Mouse (Mus musculus): Measurements from ENCODE around the gene Yy1. TPM values are rescaled to one million over a fixed set of nuclear protein-coding genes. Genes with fewer than 3 reads are reported as not detected.

Yy1 gene
- 10 to 100 TPM; 65.4 to 76.7 (median 70.7) TPM for total RNA-seq (2022)

GRCm38 (mm10) chr12:108792546-108793452 is at the start of gene Yy1:
TSS of gene Yy1 (plus strand) at chr12:108792973.
- DNase-seq = peak; percentile 98

GRCm38 (mm10) chr12:108745990-108746389 is 46.8 kb upstream of the Yy1 start:
- DNase-seq = no peak

- no peak for DNase-seq
These were observed 43.8 kb upstream of the Yy1 start for GRCm38 (mm10) chr12:108749019-108749418.

- no peak for DNase-seq
These were observed 43.3 kb upstream of the Yy1 start for GRCm38 (mm10) chr12:108749454-108749853.

- DNase-seq = no peak
These were observed 42.5 kb upstream of the Yy1 start for GRCm38 (mm10) chr12:108750226-108750625.

GRCm38 (mm10) chr12:108751790-108752189 is 41.0 kb upstream of the Yy1 start:
- DNase-seq = no peak

- no peak for DNase-seq
These were observed 37.6 kb upstream of the Yy1 start for GRCm38 (mm10) chr12:108755141-108755540.

GRCm38 (mm10) chr12:108756611-108757010 is 36.2 kb upstream of the Yy1 start:
- no peak for DNase-seq

- DNase-seq = peak; percentile 95
These were observed 35.0 kb upstream of the Yy1 start for GRCm38 (mm10) chr12:108757717-108758257.

GRCm38 (mm10) chr12:108758273-108758672 is 34.5 kb upstream of the Yy1 start:
- DNase-seq = no peak

GRCm38 (mm10) chr12:108758682-108759081 is 34.1 kb upstream of the Yy1 start:
- DNase-seq = no peak

GRCm38 (mm10) chr12:108759266-108759665 is 33.5 kb upstream of the Yy1 start:
- no peak for DNase-seq

GRCm38 (mm10) chr12:108760016-108760415 is 32.8 kb upstream of the Yy1 start:
- DNase-seq = no peak

- DNase-seq = no peak
These were observed 32.2 kb upstream of the Yy1 start for GRCm38 (mm10) chr12:108760500-108761020.

GRCm38 (mm10) chr12:108761209-108761608 is 31.6 kb upstream of the Yy1 start:
- no peak for DNase-seq

GRCm38 (mm10) chr12:108761665-108762064 is 31.1 kb upstream of the Yy1 start:
- no peak for DNase-seq

GRCm38 (mm10) chr12:108763057-108763796 is 29.5 kb upstream of the Yy1 start:
- no peak for DNase-seq

- DNase-seq = no peak
These were observed 27.7 kb upstream of the Yy1 start for GRCm38 (mm10) chr12:108764917-108765678.

- peak; percentile 66 for DNase-seq
These were observed 27.0 kb upstream of the Yy1 start for GRCm38 (mm10) chr12:108765751-108766221.

GRCm38 (mm10) chr12:108766316-108766715 is 26.5 kb upstream of the Yy1 start:
- no peak for DNase-seq

- DNase-seq = no peak
These were observed 25.9 kb upstream of the Yy1 start for GRCm38 (mm10) chr12:108766866-108767265.
